Mouse (Mus musculus): ENCODE results near the gene Crybg3. TPM values are rescaled to one million over a fixed set of nuclear protein-coding genes. Genes with fewer than 3 reads are reported as not detected.

Crybg3 gene
- polyA plus RNA-seq, 1 experiment = 33.4 TPM

- Histone ChIP-seq H3K4me3 (ENCODE audit: control insufficient read depth, low read depth, low read length) (no peak overlapping the region), H3K27me3 (ENCODE audit: control insufficient read depth, insufficient read depth, low read length) (no peaks in the 10 kb centered on the region), H3K27ac (ENCODE audit: control insufficient read depth, insufficient read depth, low read depth, low read length) (no peak overlapping the region), H3K4me1 (ENCODE audit: control insufficient read depth, insufficient read depth, low read length) (no peaks in the 10 kb centered on the region), H3K36me3 (ENCODE audit: control insufficient read depth, insufficient read depth, low read length) (no peaks in the 10 kb centered on the region)
- TF ChIP-seq POLR2A (IDR thresholded peaks at IDR 0.05; ENCODE audit: control insufficient read depth, low read depth, low read length) (no peak), CTCF (IDR thresholded peaks at IDR 0.05; ENCODE audit: control insufficient read depth, insufficient read depth, insufficient replicate concordance, low read depth, low read length) (no peak)
These were observed 35.1 kb downstream of the Crybg3 start for GRCm38 (mm10) chr16:59565631-59566030.

GRCm38 (mm10) chr16:59564025-59564424 lies 36.8 kb downstream of the Crybg3 start:
- H3K4me1 ChIP-seq (ENCODE audit: control insufficient read depth, insufficient read depth, low read length) = peaks cover 4% of the 10 kb centered on the region; the same call in 1 of the 2 replicates
- H3K27ac ChIP-seq (ENCODE audit: control insufficient read depth, insufficient read depth, low read depth, low read length) = no peak overlapping the region
- H3K4me3 ChIP-seq (ENCODE audit: control insufficient read depth, low read depth, low read length) = no peak overlapping the region
- no peak for TF ChIP-seq POLR2A (IDR thresholded peaks at IDR 0.05; ENCODE audit: control insufficient read depth, low read depth, low read length)
- TF ChIP-seq CTCF (IDR thresholded peaks at IDR 0.05; ENCODE audit: control insufficient read depth, insufficient read depth, insufficient replicate concordance, low read depth, low read length) = no peak
- H3K36me3 ChIP-seq (ENCODE audit: control insufficient read depth, insufficient read depth, low read length) = no peaks in the 10 kb centered on the region; the same call in 1 of the 2 replicates
- H3K27me3 ChIP-seq (ENCODE audit: control insufficient read depth, insufficient read depth, low read length) = no peaks in the 10 kb centered on the region

- H3K27ac ChIP-seq (ENCODE audit: control insufficient read depth, insufficient read depth, low read depth, low read length) = 0 out of 2 replicates have a peak overlapping the region, but pooled peaks have one; percentile 4
- peak overlapping the region; percentile 89 for H3K4me3 ChIP-seq (ENCODE audit: control insufficient read depth, low read depth, low read length)
These were observed 41.2 kb downstream of the Crybg3 start for GRCm38 (mm10) chr16:59559300-59560200.

DNA sequence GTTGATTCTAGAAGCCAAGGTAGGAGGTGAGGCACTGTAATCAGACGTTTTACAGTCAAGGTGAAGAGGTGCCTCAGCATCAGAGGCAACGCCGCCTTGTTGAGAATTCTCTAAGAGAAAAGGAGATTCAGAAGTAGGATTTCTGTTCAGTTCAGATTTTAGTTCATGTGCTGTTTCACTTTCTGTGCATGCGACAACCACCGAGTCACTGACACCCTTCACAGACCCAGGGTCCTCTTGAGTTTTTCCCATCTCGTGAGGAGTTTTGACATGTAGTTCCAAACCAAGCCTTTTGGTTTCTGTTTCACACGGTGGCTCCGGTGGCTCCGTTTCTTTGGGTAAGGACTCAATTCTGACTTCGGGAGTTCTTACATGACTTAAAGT lies 41.9 kb downstream of the Crybg3 start:
- Histone ChIP-seq H3K4me1 (ENCODE audit: control insufficient read depth, insufficient read depth, low read length) (peaks cover 8% of the 10 kb centered on the region; the same call in 1 of the 2 replicates), H3K27ac (ENCODE audit: control insufficient read depth, insufficient read depth, low read depth, low read length) (0 out of 2 replicates have a peak overlapping the region, but pooled peaks have one; percentile 4), H3K4me3 (ENCODE audit: control insufficient read depth, low read depth, low read length) (peak overlapping the region; percentile 89), H3K27me3 (ENCODE audit: control insufficient read depth, insufficient read depth, low read length) (no peaks in the 10 kb centered on the region), H3K36me3 (ENCODE audit: control insufficient read depth, insufficient read depth, low read length) (peaks cover 3% of the 10 kb centered on the region)
- no peak for TF ChIP-seq CTCF (IDR thresholded peaks at IDR 0.05; ENCODE audit: control insufficient read depth, insufficient read depth, insufficient replicate concordance, low read depth, low read length)

More at GRCm38 (mm10) chr16:59559300-59560200, 41.2 kb downstream of the Crybg3 start:
- Histone ChIP-seq H3K4me1 (ENCODE audit: control insufficient read depth, insufficient read depth, low read length) (peaks cover 8% of the 10 kb centered on the region; the same call in 1 of the 2 replicates), H3K27me3 (ENCODE audit: control insufficient read depth, insufficient read depth, low read length) (no peaks in the 10 kb centered on the region), H3K36me3 (ENCODE audit: control insufficient read depth, insufficient read depth, low read length) (peaks cover 1% of the 10 kb centered on the region)
- TF ChIP-seq CTCF (IDR thresholded peaks at IDR 0.05; ENCODE audit: control insufficient read depth, insufficient read depth, insufficient replicate concordance, low read depth, low read length) = no peak
- no peak for TF ChIP-seq POLR2A (IDR thresholded peaks at IDR 0.05; ENCODE audit: control insufficient read depth, low read depth, low read length)

DNA sequence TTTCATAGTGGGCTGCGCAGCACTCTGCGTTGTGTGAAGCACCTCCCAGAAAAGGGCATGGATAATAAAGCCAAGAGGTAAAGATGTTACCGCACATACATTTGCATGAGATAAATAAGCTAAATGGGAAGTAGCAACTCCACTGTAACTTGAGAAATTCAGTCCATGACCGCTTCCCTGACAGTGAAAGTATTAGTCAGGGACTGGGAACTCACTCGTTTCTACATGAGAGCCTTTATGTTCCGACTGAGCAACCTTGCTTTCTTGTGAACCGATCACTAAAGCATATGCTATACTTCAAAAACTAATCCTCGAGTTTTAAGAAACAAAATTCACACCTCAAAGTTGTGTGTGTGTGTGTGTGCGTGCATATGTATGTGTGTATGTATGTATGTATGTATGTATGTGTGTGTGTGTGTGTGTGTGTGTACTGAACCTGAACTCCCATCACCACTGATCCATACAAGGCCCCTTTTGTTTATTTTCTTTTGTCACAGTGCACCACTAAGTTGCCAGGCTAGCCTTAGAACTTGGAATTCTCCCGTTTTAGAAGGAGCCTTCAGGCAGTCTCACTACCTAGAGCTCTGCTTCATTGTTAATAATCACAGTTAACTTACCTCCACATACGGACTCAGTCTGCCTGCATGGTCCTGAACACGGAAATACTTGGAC lies 47.2 kb downstream of the Crybg3 start:
- H3K4me1 ChIP-seq (ENCODE audit: control insufficient read depth, insufficient read depth, low read length) = peaks cover under 1% of the 10 kb centered on the region; the same call in 1 of the 2 replicates

GRCm38 (mm10) chr16:59551507-59551906 lies 49.3 kb downstream of the Crybg3 start:
- no peak for TF ChIP-seq POLR2A (IDR thresholded peaks at IDR 0.05; ENCODE audit: control insufficient read depth, low read depth, low read length)
- TF ChIP-seq CTCF (IDR thresholded peaks at IDR 0.05; ENCODE audit: control insufficient read depth, insufficient read depth, insufficient replicate concordance, low read depth, low read length) = no peak
- no peaks in the 10 kb centered on the region for H3K27me3 ChIP-seq (ENCODE audit: control insufficient read depth, insufficient read depth, low read length)
- peaks cover 4% of the 10 kb centered on the region for H3K36me3 ChIP-seq (ENCODE audit: control insufficient read depth, insufficient read depth, low read length)
- H3K4me3 ChIP-seq (ENCODE audit: control insufficient read depth, low read depth, low read length) = peak overlapping the region; percentile 71; the same call in 1 of the 2 replicates
- no peak overlapping the region for H3K27ac ChIP-seq (ENCODE audit: control insufficient read depth, insufficient read depth, low read depth, low read length)
- H3K4me1 ChIP-seq (ENCODE audit: control insufficient read depth, insufficient read depth, low read length) = no peaks in the 10 kb centered on the region; the same call in 1 of the 2 replicates

More for the DNA sequence above, 47.2 kb downstream of the Crybg3 start:
- Histone ChIP-seq H3K27me3 (ENCODE audit: control insufficient read depth, insufficient read depth, low read length) (no peaks in the 10 kb centered on the region), H3K36me3 (ENCODE audit: control insufficient read depth, insufficient read depth, low read length) (peaks cover 3% of the 10 kb centered on the region), H3K27ac (ENCODE audit: control insufficient read depth, insufficient read depth, low read depth, low read length) (peak overlapping the region; percentile 83), H3K4me3 (ENCODE audit: control insufficient read depth, low read depth, low read length) (peak overlapping the region; percentile 89)
- TF ChIP-seq CTCF (IDR thresholded peaks at IDR 0.05; ENCODE audit: control insufficient read depth, insufficient read depth, insufficient replicate concordance, low read depth, low read length) (no peak), POLR2A (IDR thresholded peaks at IDR 0.05; ENCODE audit: control insufficient read depth, low read depth, low read length) (no peak)

DNA sequence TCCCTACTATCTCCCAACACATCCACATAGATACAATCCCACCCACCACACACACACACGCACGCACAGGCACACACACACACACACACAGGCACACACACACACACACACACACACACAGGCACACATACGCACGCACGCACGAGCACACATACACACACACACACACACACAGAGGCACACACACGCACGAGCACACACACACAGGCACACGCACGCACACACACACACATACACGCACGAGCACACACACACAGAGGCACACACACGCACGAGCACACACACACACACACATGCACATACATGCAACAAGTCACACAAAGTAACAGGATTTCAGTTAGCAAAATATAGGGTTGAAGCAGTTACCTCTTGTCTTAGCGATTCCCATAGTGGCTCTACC lies 51.1 kb downstream of the Crybg3 start:
- Histone ChIP-seq H3K4me3 (ENCODE audit: control insufficient read depth, low read depth, low read length) (no peak overlapping the region), H3K27ac (ENCODE audit: control insufficient read depth, insufficient read depth, low read depth, low read length) (no peak overlapping the region), H3K36me3 (ENCODE audit: control insufficient read depth, insufficient read depth, low read length) (peaks cover 3% of the 10 kb centered on the region), H3K4me1 (ENCODE audit: control insufficient read depth, insufficient read depth, low read length) (no peaks in the 10 kb centered on the region), H3K27me3 (ENCODE audit: control insufficient read depth, insufficient read depth, low read length) (no peaks in the 10 kb centered on the region)
- TF ChIP-seq POLR2A (IDR thresholded peaks at IDR 0.05; ENCODE audit: control insufficient read depth, low read depth, low read length) (peak; percentile 38; the same call in 1 of the 2 replicates), CTCF (IDR thresholded peaks at IDR 0.05; ENCODE audit: control insufficient read depth, insufficient read depth, insufficient replicate concordance, low read depth, low read length) (peak; percentile 9; the same call in 1 of the 2 replicates)

Data from testis, adult 2 months (tissue).